Mouse (Mus musculus): ENCODE data around the gene Nrxn2.

Nrxn2 gene

GRCm38 (mm10) chr19:6519483-6519882, 101.0 kb downstream of the Nrxn2 start:
- DNase-seq (ENCODE audit: low spot score), result no peak

GRCm38 (mm10) chr19:6521630-6522029, 103.1 kb downstream of the Nrxn2 start:
- no peak for DNase-seq (ENCODE audit: low spot score)

GRCm38 (mm10) chr19:6522289-6522688, 103.8 kb downstream of the Nrxn2 start:
- DNase-seq (ENCODE audit: low spot score), result no peak

- DNase-seq (ENCODE audit: low spot score), result no peak
Observed at GRCm38 (mm10) chr19:6525023-6525422, 106.5 kb downstream of the Nrxn2 start.

- no peak for DNase-seq (ENCODE audit: low spot score)
Observed at GRCm38 (mm10) chr19:6526010-6526409, 107.5 kb downstream of the Nrxn2 start.

- DNase-seq (ENCODE audit: low spot score), result no peak
Observed at GRCm38 (mm10) chr19:6527439-6527838, 108.9 kb downstream of the Nrxn2 start.

- DNase-seq (ENCODE audit: low spot score), result no peak
Observed at GRCm38 (mm10) chr19:6527839-6528531, 109.5 kb downstream of the Nrxn2 start.

- DNase-seq (ENCODE audit: low spot score), result no peak
Observed at GRCm38 (mm10) chr19:6529265-6529985, 110.9 kb downstream of the Nrxn2 start.

GRCm38 (mm10) chr19:6530359-6530758, 111.8 kb downstream of the Nrxn2 start:
- DNase-seq (ENCODE audit: low spot score), result no peak

GRCm38 (mm10) chr19:6531011-6531631, 112.6 kb downstream of the Nrxn2 start:
- DNase-seq (ENCODE audit: low spot score), result no peak

GRCm38 (mm10) chr19:6531832-6532471, 113.4 kb downstream of the Nrxn2 start:
- no peak for DNase-seq (ENCODE audit: low spot score)

- no peak for DNase-seq (ENCODE audit: low spot score)
Observed at GRCm38 (mm10) chr19:6532656-6533055, 114.1 kb downstream of the Nrxn2 start.

- DNase-seq (ENCODE audit: low spot score), result no peak
Observed at GRCm38 (mm10) chr19:6533290-6534117, 115.0 kb downstream of the Nrxn2 start.

- DNase-seq (ENCODE audit: low spot score), result no peak
Observed at GRCm38 (mm10) chr19:6534118-6534415, 115.5 kb downstream of the Nrxn2 start.

GRCm38 (mm10) chr19:6536201-6536600, 117.7 kb downstream of the Nrxn2 start:
- DNase-seq (ENCODE audit: low spot score), result no peak

GRCm38 (mm10) chr19:6536696-6537095, 118.2 kb downstream of the Nrxn2 start:
- DNase-seq (ENCODE audit: low spot score), result no peak

- no peak for DNase-seq (ENCODE audit: low spot score)
Observed at GRCm38 (mm10) chr19:6537526-6537925, 119.0 kb downstream of the Nrxn2 start.

- no peak for DNase-seq (ENCODE audit: low spot score)
Observed at GRCm38 (mm10) chr19:6538546-6538945, 120.0 kb downstream of the Nrxn2 start.

GRCm38 (mm10) chr19:6539592-6539991, 121.1 kb downstream of the Nrxn2 start:
- no peak for DNase-seq (ENCODE audit: low spot score)

- DNase-seq (ENCODE audit: low spot score), result no peak
Observed at GRCm38 (mm10) chr19:6540191-6540590, 121.7 kb downstream of the Nrxn2 start.

- DNase-seq (ENCODE audit: low spot score), result no peak
Observed at GRCm38 (mm10) chr19:6541521-6541920, 123.0 kb downstream of the Nrxn2 start.

Data from MN1 (cell line).